Mouse (Mus musculus): Measurements from ENCODE around the gene Auts2. TPM values are rescaled to one million over a fixed set of nuclear protein-coding genes. Genes with fewer than 3 reads are reported as not detected.

Auts2 gene
- total and polyA plus RNA-seq, 3 experiments, result not detected

- no peak for TF ChIP-seq RAD21 (IDR thresholded peaks at IDR 0.05; ENCODE audit: low read depth, low read length)
- TF ChIP-seq ZMIZ1 (IDR thresholded peaks at IDR 0.05; ENCODE audit: low read depth, low read length), result no peak
- no peak for TF ChIP-seq MYC (IDR thresholded peaks at IDR 0.05; ENCODE audit: low read depth, low read length)
- TF ChIP-seq ELF1 (IDR thresholded peaks at IDR 0.05; ENCODE audit: low read depth, low read length), result no peak
- no peak overlapping the region for H3K27ac ChIP-seq (ENCODE audit: insufficient read depth, low read depth)
- no peaks in the 10 kb centered on the region for H3K36me3 ChIP-seq (replicated peaks in 1 of 2; ENCODE audit: control insufficient read depth in 1 of 2, insufficient read depth in 1 of 2, low read length in 1 of 2)
- DNase-seq (ENCODE audit: extremely low read depth), result no peak
- no peak overlapping the region for H3K9ac ChIP-seq (ENCODE audit: insufficient read depth, low read depth)
- peaks cover 56% of the 10 kb centered on the region for H3K9me3 ChIP-seq (replicated peaks; ENCODE audit: low read length)
- H3K4me3 ChIP-seq (replicated peaks in 1 of 3; ENCODE audit: low read depth in 2 of 3, low read length in 2 of 3, poor library complexity in 1 of 3), result no peak overlapping the region
- no peak overlapping the region for H3K4me2 ChIP-seq (ENCODE audit: insufficient read depth, low read depth, poor library complexity, severe bottlenecking)
- dilution Hi-C loops (cut with MboI; ENCODE audit: extremely low pct_ligation_motif_present, extremely low pct_unique_long_range_greater_than_20kb, low sequenced_read_pairs), result no loop called here
- in situ Hi-C loops (cut with MboI; ENCODE audit: low pct_ligation_motif_present, low pct_unique_long_range_greater_than_20kb, low sequenced_read_pairs), result no loop called here
- H3K79me2 ChIP-seq (replicated peaks; ENCODE audit: control insufficient read depth, extremely low read depth, insufficient read depth, poor library complexity, severe bottlenecking), result no peaks in the 10 kb centered on the region
- no peaks in the 10 kb centered on the region for H3K4me1 ChIP-seq (ENCODE audit: control insufficient read depth in 1 of 2, insufficient read depth in 2 of 2)
- no peaks in the 10 kb centered on the region for H3K27me3 ChIP-seq (replicated peaks)
Measured at GRCm38 (mm10) chr5:132425792-132426309, 117.3 kb downstream of the Auts2 start.

GRCm38 (mm10) chr5:132410338-132410852 lies 132.7 kb downstream of the Auts2 start:
- dilution Hi-C loops (cut with MboI; ENCODE audit: extremely low pct_ligation_motif_present, extremely low pct_unique_long_range_greater_than_20kb, low sequenced_read_pairs), result no loop called here
- in situ Hi-C loops (cut with MboI; ENCODE audit: low pct_ligation_motif_present, low pct_unique_long_range_greater_than_20kb, low sequenced_read_pairs), result no loop called here
- no peak for DNase-seq (ENCODE audit: extremely low read depth)
- H3K4me3 ChIP-seq (replicated peaks in 1 of 3; ENCODE audit: low read depth in 2 of 3, low read length in 2 of 3, poor library complexity in 1 of 3), result no peak overlapping the region
- no peak overlapping the region for H3K4me2 ChIP-seq (ENCODE audit: insufficient read depth, low read depth, poor library complexity, severe bottlenecking)
- no peak overlapping the region for H3K9ac ChIP-seq (ENCODE audit: insufficient read depth, low read depth)
- no peak overlapping the region for H3K27ac ChIP-seq (ENCODE audit: insufficient read depth, low read depth)
- H3K4me1 ChIP-seq (ENCODE audit: control insufficient read depth in 1 of 2, insufficient read depth in 2 of 2), result no peaks in the 10 kb centered on the region
- peaks cover 58% of the 10 kb centered on the region for H3K9me3 ChIP-seq (replicated peaks; ENCODE audit: low read length)
- H3K36me3 ChIP-seq (replicated peaks in 1 of 2; ENCODE audit: control insufficient read depth in 1 of 2, insufficient read depth in 1 of 2, low read length in 1 of 2), result no peaks in the 10 kb centered on the region
- H3K27me3 ChIP-seq (replicated peaks), result no peaks in the 10 kb centered on the region
- H3K79me2 ChIP-seq (replicated peaks; ENCODE audit: control insufficient read depth, extremely low read depth, insufficient read depth, poor library complexity, severe bottlenecking), result no peaks in the 10 kb centered on the region
- no peak for TF ChIP-seq MAX (IDR thresholded peaks at IDR 0.05; ENCODE audit: low read length)
- no peak for TF ChIP-seq MAZ (IDR thresholded peaks at IDR 0.05; ENCODE audit: low read depth, low read length)
- TF ChIP-seq USF2 (conservative IDR thresholded peaks at IDR 0.05; ENCODE audit: low read depth, low read length), result no peak
- TF ChIP-seq ETS1 (conservative IDR thresholded peaks at IDR 0.05; ENCODE audit: low read depth, low read length), result no peak
- no peak for TF ChIP-seq POLR2A (IDR thresholded peaks at IDR 0.05; ENCODE audit: low read depth, low read length)
- TF ChIP-seq KAT2A (IDR thresholded peaks at IDR 0.05; ENCODE audit: insufficient replicate concordance, low read length), result no peak
- TF ChIP-seq SMC3 (IDR thresholded peaks at IDR 0.05; ENCODE audit: low read depth, low read length), result no peak

- H3K9ac ChIP-seq (ENCODE audit: insufficient read depth, low read depth), result no peak overlapping the region
- no peaks in the 10 kb centered on the region for H3K27me3 ChIP-seq (replicated peaks)
- H3K36me3 ChIP-seq (replicated peaks in 1 of 2; ENCODE audit: control insufficient read depth in 1 of 2, insufficient read depth in 1 of 2, low read length in 1 of 2), result no peaks in the 10 kb centered on the region
- in situ Hi-C loops (cut with MboI; ENCODE audit: low pct_ligation_motif_present, low pct_unique_long_range_greater_than_20kb, low sequenced_read_pairs), result no loop called here
- no peaks in the 10 kb centered on the region for H3K79me2 ChIP-seq (replicated peaks; ENCODE audit: control insufficient read depth, extremely low read depth, insufficient read depth, poor library complexity, severe bottlenecking)
- dilution Hi-C loops (cut with MboI; ENCODE audit: extremely low pct_ligation_motif_present, extremely low pct_unique_long_range_greater_than_20kb, low sequenced_read_pairs), result no loop called here
- TF ChIP-seq KAT2A (IDR thresholded peaks at IDR 0.05; ENCODE audit: insufficient replicate concordance, low read length) (no peak), MAFK (IDR thresholded peaks at IDR 0.05; ENCODE audit: insufficient replicate concordance, low read length) (no peak), POLR2AphosphoS2 (IDR thresholded peaks at IDR 0.05; ENCODE audit: low read depth, low read length) (no peak), CHD1 (IDR thresholded peaks at IDR 0.05; ENCODE audit: low read depth, low read length) (no peak), NRF1 (IDR thresholded peaks at IDR 0.05; ENCODE audit: low read depth, low read length) (no peak), CHD2 (IDR thresholded peaks at IDR 0.05; ENCODE audit: low read length) (no peak), HCFC1 (IDR thresholded peaks at IDR 0.05; ENCODE audit: low read depth, low read length) (no peak), GABPA (IDR thresholded peaks at IDR 0.05; ENCODE audit: insufficient replicate concordance, low read depth, low read length) (no peak), BHLHE40 (IDR thresholded peaks at IDR 0.05; ENCODE audit: low read depth, low read length) (no peak), MXI1 (IDR thresholded peaks at IDR 0.05; ENCODE audit: low read depth, low read length) (no peak), SIN3A (IDR thresholded peaks at IDR 0.05; ENCODE audit: low read length) (no peak), CTCF (conservative IDR thresholded peaks at IDR 0.05 in 1 of 2, IDR thresholded peaks at IDR 0.05 in 1 of 2; ENCODE audit: low read depth in 2 of 2, low read length in 2 of 2) (no peak), NELFE (IDR thresholded peaks at IDR 0.05; ENCODE audit: low read depth, low read length) (no peak), JUND (conservative IDR thresholded peaks at IDR 0.05; ENCODE audit: low read depth, low read length) (no peak), POLR2A (IDR thresholded peaks at IDR 0.05; ENCODE audit: low read depth, low read length) (no peak), MAZ (IDR thresholded peaks at IDR 0.05; ENCODE audit: low read depth, low read length) (no peak), ZMIZ1 (IDR thresholded peaks at IDR 0.05; ENCODE audit: low read depth, low read length) (no peak)
- peaks cover 52% of the 10 kb centered on the region for H3K9me3 ChIP-seq (replicated peaks; ENCODE audit: low read length)
- DNase-seq (ENCODE audit: extremely low read depth), result no peak
- no peak overlapping the region for H3K4me3 ChIP-seq (replicated peaks in 1 of 3; ENCODE audit: low read depth in 2 of 3, low read length in 2 of 3, poor library complexity in 1 of 3)
- H3K27ac ChIP-seq (ENCODE audit: insufficient read depth, low read depth), result no peak overlapping the region
- H3K4me1 ChIP-seq (ENCODE audit: control insufficient read depth in 1 of 2, insufficient read depth in 2 of 2), result no peaks in the 10 kb centered on the region
- H3K4me2 ChIP-seq (ENCODE audit: insufficient read depth, low read depth, poor library complexity, severe bottlenecking), result no peak overlapping the region
Measured at GRCm38 (mm10) chr5:132408892-132409575, 134.1 kb downstream of the Auts2 start.

All from CH12.LX (cell line).